Mouse (Mus musculus): ENCODE results near the gene Casc3. TPM values are rescaled to one million over a fixed set of nuclear protein-coding genes. Genes with fewer than 3 reads are reported as not detected.

Casc3 gene
- polyA plus RNA-seq, 1 experiment from 2014 or later, result 55.1 TPM

DNA sequence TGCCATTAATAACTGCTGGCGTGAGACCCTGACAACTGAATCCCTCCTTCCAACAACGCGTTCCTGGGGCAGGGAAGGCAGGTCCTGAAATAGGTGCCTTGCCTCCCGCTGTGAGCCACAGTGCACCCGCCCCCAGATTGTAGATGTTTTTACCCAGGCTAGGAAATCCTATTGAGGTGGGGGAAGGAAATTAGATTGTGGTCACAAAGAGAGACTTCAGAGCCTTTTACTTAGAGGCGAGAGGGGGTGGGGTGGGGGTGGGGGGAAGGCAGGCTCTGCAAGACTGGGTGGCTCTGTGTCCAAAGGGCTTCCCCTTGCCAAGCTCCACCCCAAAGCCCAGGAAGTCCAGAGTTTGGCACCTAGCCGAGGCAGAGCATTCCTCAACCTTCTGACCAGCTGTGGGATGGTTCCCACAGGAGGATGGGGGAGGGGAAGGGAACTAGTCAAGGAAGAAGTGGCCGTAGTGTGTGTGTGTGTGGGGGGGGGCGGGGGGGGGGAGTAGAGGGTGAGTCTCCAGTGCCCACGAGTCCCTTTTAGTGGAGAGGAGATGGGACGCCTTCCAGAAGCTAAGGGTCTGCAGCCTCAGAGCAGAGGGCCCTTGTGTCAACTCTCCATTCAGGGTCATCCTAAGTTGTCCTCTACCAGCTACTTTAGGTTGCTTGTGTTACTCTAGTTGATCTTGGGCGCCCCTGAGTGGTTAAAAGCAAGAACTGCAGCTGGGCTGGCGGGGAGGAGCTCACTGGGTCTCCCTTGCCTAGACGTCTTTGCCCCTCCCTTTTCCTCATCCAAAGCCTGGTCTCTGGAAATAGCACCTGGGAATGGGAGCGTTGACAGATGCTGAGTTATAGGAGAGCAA lies 18.1 kb upstream of the Casc3 start:
- Histone ChIP-seq H3K36me3 (no peaks in the 10 kb centered on the region), H3K4me1 (replicated peaks) (peaks cover 75% of the 10 kb centered on the region), H3K9me3 (no peaks in the 10 kb centered on the region), H3K4me3 (0 out of 2 replicates have a peak overlapping the region, but pooled peaks have one; percentile 9), H3K9ac (peak overlapping the region; percentile 45), H3K27ac (replicated peaks) (peak overlapping the region; percentile 89), H3K4me2 (peak overlapping the region; percentile 44), H3K27me3 (no peaks in the 10 kb centered on the region)
- WGBS, result 1% methylated on average over 14 of the region's 15 CpGs
- ATAC-seq (ENCODE audit: low read depth), result peak; percentile 66

DNA sequence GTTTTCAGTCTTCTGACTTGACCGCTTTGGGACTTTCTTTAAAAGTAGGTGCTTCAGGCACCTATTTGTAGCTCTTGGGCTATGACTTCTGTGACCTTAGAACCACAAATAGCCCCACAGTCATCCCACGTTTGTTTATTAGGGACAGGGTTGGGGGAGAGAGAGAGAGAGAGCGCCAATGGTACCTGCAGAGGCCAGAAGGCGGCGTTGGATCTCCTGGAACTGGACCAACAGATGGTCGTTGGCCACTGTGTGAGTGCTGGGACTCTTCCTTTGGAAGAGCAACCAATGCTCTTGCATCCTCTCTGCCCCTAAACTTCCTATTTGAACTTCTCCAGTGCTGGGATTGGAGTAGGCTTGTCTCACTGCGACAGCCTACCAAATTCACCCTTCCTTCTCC lies 17.5 kb upstream of the Casc3 start:
- Histone ChIP-seq H3K9me3 (no peaks in the 10 kb centered on the region), H3K27ac (replicated peaks) (no peak overlapping the region), H3K4me1 (replicated peaks) (peaks cover 69% of the 10 kb centered on the region), H3K36me3 (no peaks in the 10 kb centered on the region), H3K9ac (no peak overlapping the region), H3K27me3 (no peaks in the 10 kb centered on the region), H3K4me3 (no peak overlapping the region), H3K4me2 (no peak overlapping the region; the same call in 1 of the 2 replicates)
- WGBS, result 39% methylated on average over 7 of the region's 7 CpGs
- no peak for ATAC-seq (ENCODE audit: low read depth)

DNA sequence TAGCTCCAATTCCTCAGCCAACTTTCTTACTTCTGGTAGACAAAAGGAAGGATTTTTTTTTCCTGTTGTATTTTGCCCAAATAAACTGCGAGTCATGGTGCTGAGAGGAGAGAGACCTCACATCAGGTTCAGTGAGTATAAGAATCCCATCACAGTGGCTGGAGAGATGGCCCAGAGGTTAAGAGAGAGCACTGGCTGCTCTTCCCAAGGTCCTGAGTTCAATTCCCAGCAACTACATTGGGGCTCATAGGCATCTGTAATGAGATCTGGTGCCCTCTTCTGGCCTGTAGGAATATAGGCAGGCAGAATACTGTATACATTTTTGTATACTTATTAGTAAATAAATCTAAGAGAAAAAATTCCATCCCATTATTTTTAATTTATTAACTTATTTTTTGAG lies 17.0 kb upstream of the Casc3 start:
- no peaks in the 10 kb centered on the region for H3K27me3 ChIP-seq
- peaks cover 66% of the 10 kb centered on the region for H3K4me1 ChIP-seq (replicated peaks)
- H3K4me2 ChIP-seq, result no peak overlapping the region
- ATAC-seq (ENCODE audit: low read depth), result no peak
- H3K36me3 ChIP-seq, result no peaks in the 10 kb centered on the region
- H3K9ac ChIP-seq, result no peak overlapping the region
- H3K27ac ChIP-seq (replicated peaks), result no peak overlapping the region
- no peak overlapping the region for H3K4me3 ChIP-seq
- WGBS, result 93% methylated on average over 1 of the region's 1 CpGs
- no peaks in the 10 kb centered on the region for H3K9me3 ChIP-seq

DNA sequence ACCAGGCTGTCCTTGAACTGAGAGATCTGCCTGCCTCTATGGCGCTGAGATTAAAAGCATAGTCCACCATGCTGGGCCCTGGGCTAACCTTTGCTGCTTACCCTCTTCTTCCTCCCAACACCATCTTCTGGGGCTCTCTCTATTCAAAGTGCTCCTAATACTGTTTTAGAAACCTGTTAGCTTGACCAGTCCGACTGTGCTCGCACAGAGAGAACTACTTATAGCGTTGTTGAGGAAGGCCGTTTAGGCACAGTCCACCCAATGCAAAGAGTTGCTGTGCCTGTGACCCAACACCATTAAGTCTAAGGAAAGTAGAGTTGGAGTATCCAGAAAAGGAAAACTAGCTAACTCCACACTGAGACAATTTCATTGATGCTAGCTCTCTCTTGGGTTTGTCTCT lies 16.6 kb upstream of the Casc3 start:
- peaks cover 66% of the 10 kb centered on the region for H3K4me1 ChIP-seq (replicated peaks)
- H3K36me3 ChIP-seq, result no peaks in the 10 kb centered on the region
- H3K4me2 ChIP-seq, result peak overlapping the region; percentile 88
- no peak for ATAC-seq (ENCODE audit: low read depth)
- 96% methylated on average over 5 of the region's 5 CpGs for WGBS
- peak overlapping the region; percentile 63 for H3K27ac ChIP-seq (replicated peaks)
- no peak overlapping the region for H3K4me3 ChIP-seq
- no peaks in the 10 kb centered on the region for H3K27me3 ChIP-seq
- no peaks in the 10 kb centered on the region for H3K9me3 ChIP-seq
- no peak overlapping the region; the same call in 1 of the 2 replicates for H3K9ac ChIP-seq

DNA sequence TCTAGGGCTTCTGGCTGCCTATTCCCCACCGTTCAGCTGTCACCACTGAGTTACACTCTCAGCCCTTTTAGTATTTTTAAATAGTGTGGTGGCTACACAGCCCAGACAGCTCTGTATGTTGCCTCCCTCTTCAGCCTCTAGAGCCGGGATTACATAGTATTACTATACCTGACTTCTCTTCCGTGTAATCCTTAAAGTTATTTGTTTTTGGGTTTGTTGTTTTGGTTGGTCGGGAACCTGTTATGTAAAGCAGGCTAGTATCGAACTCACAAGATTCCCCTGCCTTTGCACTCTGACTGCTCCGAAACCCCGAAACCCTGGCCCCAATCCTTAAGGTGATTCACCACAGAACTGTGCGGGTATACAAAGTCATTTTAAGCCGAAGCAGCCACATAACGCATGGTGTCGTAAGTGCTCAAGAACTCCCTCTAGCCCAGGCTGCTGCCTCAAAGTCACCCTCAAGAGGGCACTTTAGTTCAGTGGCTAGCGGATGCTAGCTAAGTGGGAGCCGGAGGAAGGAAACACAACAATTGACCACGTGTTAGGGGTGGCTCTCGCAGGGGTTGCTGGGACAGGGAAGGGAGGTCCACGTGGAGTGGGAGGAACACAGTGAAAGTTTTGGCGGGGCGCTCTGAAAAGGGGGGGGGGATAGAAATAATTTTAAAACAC lies 16.0 kb upstream of the Casc3 start:
- Histone ChIP-seq H3K9ac (peak overlapping the region; percentile 60), H3K36me3 (no peaks in the 10 kb centered on the region), H3K4me1 (replicated peaks) (peaks cover 66% of the 10 kb centered on the region), H3K4me3 (peak overlapping the region; percentile 44), H3K9me3 (no peaks in the 10 kb centered on the region), H3K27me3 (no peaks in the 10 kb centered on the region), H3K27ac (replicated peaks) (peak overlapping the region; percentile 63), H3K4me2 (peak overlapping the region; percentile 88)
- 14% methylated on average over 17 of the region's 18 CpGs for WGBS
- ATAC-seq (ENCODE audit: low read depth), result peak; percentile 70

DNA sequence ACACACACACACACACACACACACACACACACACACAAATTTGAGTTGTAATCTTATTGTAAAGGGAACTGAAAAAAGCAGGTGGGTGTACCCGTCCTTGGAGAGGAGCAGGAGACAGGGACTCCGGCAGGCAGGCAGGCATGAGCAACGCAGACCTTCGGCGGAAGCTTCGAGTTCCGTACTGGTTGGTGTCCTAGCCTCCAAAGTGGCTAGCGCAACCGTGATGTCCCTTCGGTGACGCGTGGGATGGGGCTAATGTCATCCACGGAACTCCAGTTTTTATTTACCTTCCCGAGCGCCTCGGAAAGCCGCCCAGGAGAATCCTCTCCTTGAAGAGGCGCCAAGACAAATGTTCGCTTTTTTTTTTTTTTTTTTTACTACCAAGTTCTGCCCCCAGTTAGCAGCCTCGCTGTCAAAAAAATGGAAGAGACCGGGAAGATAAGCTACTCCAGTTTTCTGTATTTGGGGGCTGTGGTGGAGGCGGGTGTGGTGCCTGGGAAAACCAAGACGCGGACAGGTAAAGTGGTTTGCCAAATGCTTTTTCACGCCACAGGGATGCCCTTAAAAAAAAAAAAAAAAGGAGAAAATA lies 15.4 kb upstream of the Casc3 start:
- Histone ChIP-seq H3K36me3 (no peaks in the 10 kb centered on the region), H3K4me1 (replicated peaks) (peaks cover 66% of the 10 kb centered on the region), H3K27me3 (no peaks in the 10 kb centered on the region), H3K9me3 (no peaks in the 10 kb centered on the region), H3K4me3 (peak overlapping the region; percentile 44), H3K9ac (peak overlapping the region; percentile 60), H3K27ac (replicated peaks) (peak overlapping the region; percentile 46; the same call in 1 of the 2 replicates), H3K4me2 (peak overlapping the region; percentile 88)
- 2% methylated on average over 25 of the region's 25 CpGs for WGBS
- no peak for ATAC-seq (ENCODE audit: low read depth)

DNA sequence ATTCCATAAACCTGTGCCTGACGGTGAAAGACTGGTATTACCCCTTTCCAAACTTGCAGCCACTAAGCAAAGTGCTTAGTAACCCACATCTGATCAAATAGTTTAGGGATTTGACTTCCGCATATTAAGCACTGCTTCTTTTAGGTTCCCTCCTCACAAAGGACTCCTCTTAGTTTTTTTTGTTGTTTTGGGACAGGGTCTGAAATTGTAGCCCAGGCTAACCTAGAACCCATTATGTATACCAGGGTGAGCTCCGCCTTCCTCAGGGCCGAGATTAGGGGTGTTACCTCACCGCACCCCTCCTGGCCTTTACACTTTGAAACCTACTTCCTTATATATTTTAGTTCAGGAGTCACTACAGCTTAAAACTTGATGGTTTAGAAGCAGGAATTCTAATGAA lies 14.9 kb upstream of the Casc3 start:
- no peaks in the 10 kb centered on the region for H3K9me3 ChIP-seq
- H3K9ac ChIP-seq, result peak overlapping the region; percentile 60
- no peaks in the 10 kb centered on the region for H3K36me3 ChIP-seq
- ATAC-seq (ENCODE audit: low read depth), result no peak
- H3K4me3 ChIP-seq, result peak overlapping the region; percentile 44
- H3K4me1 ChIP-seq (replicated peaks), result peaks cover 63% of the 10 kb centered on the region
- peak overlapping the region; percentile 88 for H3K4me2 ChIP-seq
- no peak overlapping the region for H3K27ac ChIP-seq (replicated peaks)
- WGBS, result 42% methylated on average over 5 of the region's 5 CpGs
- no peaks in the 10 kb centered on the region for H3K27me3 ChIP-seq

DNA sequence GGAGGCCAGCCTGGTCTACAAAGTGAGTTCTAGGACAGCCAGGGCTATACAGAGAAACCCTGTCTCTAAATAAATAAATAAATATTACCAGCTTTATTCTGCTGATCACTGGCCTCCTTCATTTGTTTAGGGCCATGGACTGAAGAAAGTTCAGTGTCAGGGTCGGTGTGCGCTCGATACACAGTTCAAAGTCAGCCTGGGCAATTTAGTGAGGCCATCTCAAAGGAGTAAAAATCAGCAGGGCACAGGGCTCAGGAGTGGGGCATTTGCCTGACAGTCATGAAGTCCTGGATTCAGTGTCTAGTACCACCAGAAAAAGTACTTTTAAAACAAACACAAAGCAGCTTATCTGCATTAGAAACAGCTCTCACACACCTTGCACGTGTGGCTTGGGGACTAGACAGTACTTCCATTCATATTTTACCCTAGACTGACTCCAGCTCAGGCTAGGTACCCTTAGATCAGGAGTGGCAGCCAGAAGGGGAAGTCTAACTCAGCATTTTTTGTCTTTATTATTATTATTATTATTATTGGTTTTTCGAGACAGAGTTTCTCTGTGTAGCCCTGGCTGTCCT lies 14.0 kb upstream of the Casc3 start:
- Histone ChIP-seq H3K27me3 (no peaks in the 10 kb centered on the region), H3K27ac (replicated peaks) (no peak overlapping the region), H3K4me2 (no peak overlapping the region), H3K4me1 (replicated peaks) (peaks cover 54% of the 10 kb centered on the region), H3K36me3 (no peaks in the 10 kb centered on the region), H3K9ac (no peak overlapping the region), H3K9me3 (no peaks in the 10 kb centered on the region), H3K4me3 (no peak overlapping the region)
- ATAC-seq (ENCODE audit: low read depth), result no peak
- WGBS, result 83% methylated on average over 5 of the region's 5 CpGs

DNA sequence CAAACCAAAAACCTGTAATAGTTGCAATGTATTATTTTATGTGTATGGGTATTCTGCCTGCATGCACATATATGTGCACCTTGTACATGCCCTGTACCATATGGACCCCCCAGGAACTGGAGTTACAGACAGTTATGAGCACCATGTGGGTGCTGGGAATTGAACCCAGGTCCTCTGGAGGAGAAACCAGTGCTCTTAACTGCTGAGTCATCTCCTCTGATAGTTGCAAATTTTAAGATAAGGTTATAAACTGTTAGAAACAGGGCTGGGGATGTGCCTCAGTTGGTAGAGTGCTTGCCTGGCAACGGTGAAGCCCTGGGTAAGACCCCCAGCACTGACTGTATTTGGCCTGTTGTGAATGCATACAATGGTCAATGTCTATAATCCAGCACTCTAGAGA lies 13.3 kb upstream of the Casc3 start:
- Histone ChIP-seq H3K4me1 (replicated peaks) (peaks cover 47% of the 10 kb centered on the region), H3K9ac (no peak overlapping the region), H3K36me3 (no peaks in the 10 kb centered on the region), H3K4me3 (no peak overlapping the region), H3K27ac (replicated peaks) (no peak overlapping the region), H3K4me2 (no peak overlapping the region), H3K9me3 (no peaks in the 10 kb centered on the region), H3K27me3 (no peaks in the 10 kb centered on the region)
- no peak for ATAC-seq (ENCODE audit: low read depth)
- WGBS, result 80% methylated on average over 1 of the region's 1 CpGs

DNA sequence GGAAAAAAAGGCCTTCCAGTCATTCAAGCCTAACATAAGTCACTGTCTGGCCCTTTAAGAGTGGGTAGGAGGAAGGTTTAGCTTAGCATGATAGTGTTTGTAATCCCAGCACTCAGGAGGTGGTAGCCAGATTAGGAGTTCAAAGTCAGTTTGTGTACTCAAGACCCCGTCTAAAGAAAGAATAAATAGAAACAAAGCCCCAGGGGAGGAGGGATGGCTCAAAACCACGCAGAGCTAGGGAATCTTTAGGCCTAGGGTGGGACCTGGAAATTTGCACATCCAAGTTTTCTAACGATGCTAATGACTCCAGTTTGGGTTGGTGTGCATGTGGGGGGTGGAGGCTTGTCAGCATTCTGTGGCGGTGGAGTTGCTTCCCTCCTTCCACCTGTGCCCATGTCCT lies 12.6 kb upstream of the Casc3 start:
- WGBS, result 16% methylated on average over 4 of the region's 4 CpGs
- H3K4me2 ChIP-seq, result no peak overlapping the region
- H3K9ac ChIP-seq, result no peak overlapping the region
- H3K4me3 ChIP-seq, result no peak overlapping the region
- no peak for ATAC-seq (ENCODE audit: low read depth)
- H3K9me3 ChIP-seq, result no peaks in the 10 kb centered on the region
- H3K36me3 ChIP-seq, result no peaks in the 10 kb centered on the region
- peaks cover 42% of the 10 kb centered on the region for H3K4me1 ChIP-seq (replicated peaks)
- H3K27ac ChIP-seq (replicated peaks), result no peak overlapping the region
- no peaks in the 10 kb centered on the region for H3K27me3 ChIP-seq

DNA sequence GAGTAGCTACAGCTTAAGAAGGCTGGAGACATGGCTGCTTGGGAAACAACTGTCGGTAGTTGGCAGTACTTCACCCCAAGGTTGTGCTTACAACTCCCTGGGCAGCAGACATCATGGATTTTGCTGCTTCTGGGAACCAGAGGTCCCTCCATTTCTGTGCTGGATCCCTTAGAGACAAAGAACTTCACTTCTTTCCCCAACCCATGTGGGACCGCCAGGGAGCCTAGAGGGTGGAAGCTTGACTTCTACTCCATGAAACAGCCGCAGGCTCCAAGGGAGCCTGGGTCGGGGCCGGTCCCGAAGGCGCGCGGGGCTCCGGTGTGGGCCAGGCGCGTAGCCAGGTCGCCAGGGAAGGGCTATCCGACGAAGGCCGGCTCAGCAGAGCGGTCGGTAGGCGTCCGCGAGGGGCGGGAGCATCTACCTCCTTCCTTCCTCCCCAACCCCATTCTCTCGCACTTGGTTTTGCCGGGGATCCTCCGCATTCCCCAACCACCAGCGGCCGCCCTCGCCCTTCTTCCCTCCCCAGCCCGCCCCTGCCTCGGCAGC lies 10.2 kb upstream of the Casc3 start:
- peak; percentile 51 for ATAC-seq (ENCODE audit: low read depth)
- 0% methylated on average over 25 of the region's 30 CpGs for WGBS
- Histone ChIP-seq H3K4me2 (peak overlapping the region; percentile 100), H3K9me3 (no peaks in the 10 kb centered on the region), H3K27ac (replicated peaks) (peak overlapping the region; percentile 100), H3K9ac (peak overlapping the region; percentile 100), H3K27me3 (no peaks in the 10 kb centered on the region), H3K36me3 (peaks cover 10% of the 10 kb centered on the region), H3K4me3 (peak overlapping the region; percentile 100), H3K4me1 (replicated peaks) (peaks cover 47% of the 10 kb centered on the region)

Data from neural tube, embryonic 13.5 days (tissue).